Mouse (Mus musculus) liver, embryonic 14.5 days (tissue): ENCODE measurements at regions not wholly inside any gene's neighbourhood (a gene's known extent, or its start where the extent isn't known, plus 50 kb on each side); places are given as distances from the start of the nearest gene placed in this dataset.

Experiments
- CTCF ChIP-seq: IDR thresholded peaks from 2 replicates; pipeline ENCODE4 v1.5.1; 2016; ENCODE audit warnings: antibody characterized with exemption, low read depth, control low read depth
- EP300 ChIP-seq: IDR thresholded peaks from 2 replicates; pipeline ENCODE4 v1.6.1; 2016; ENCODE audit warnings: antibody characterized with exemption, low read depth

GRCm38 (mm10) chr16:49521685-49522084, 177.3 kb upstream of the Ift57 start:
- TF ChIP-seq CTCF (no peak), EP300 (no peak)
